Mouse (Mus musculus): Measurements from ENCODE around the gene Eif2b4.
"Not testable (repeated sequence)": the region's sequence is repeated elsewhere in the genome, so short reads cannot be mapped to it uniquely, and the experiment has no call there.

GRCm38 (mm10) chr5:31216554-31216953 is 23.3 kb upstream of the Eif2b4 start:
- not testable (repeated sequence) for TF ChIP-seq TCF3 (IDR thresholded peaks at IDR 0.05; ENCODE audit: insufficient read length, low read depth); MAX (IDR thresholded peaks at IDR 0.05; ENCODE audit: low read depth); USF1 (IDR thresholded peaks at IDR 0.05; ENCODE audit: low read depth); POLR2A (IDR thresholded peaks at IDR 0.05; ENCODE audit: insufficient read length, low read depth); TCF12 (IDR thresholded peaks at IDR 0.05; ENCODE audit: insufficient read depth, poor library complexity, severe bottlenecking); CEBPB (IDR thresholded peaks at IDR 0.05; ENCODE audit: insufficient read depth, poor library complexity, severe bottlenecking); MYOG (IDR thresholded peaks at IDR 0.05; ENCODE audit: control insufficient read depth in 1 of 3, insufficient read depth in 1 of 3, insufficient read length in 2 of 3, low read depth in 2 of 3); POLR2AphosphoS2 (IDR thresholded peaks at IDR 0.05; ENCODE audit: insufficient read length, low read depth); E2F4 (IDR thresholded peaks at IDR 0.05; ENCODE audit: insufficient read depth); SRF (IDR thresholded peaks at IDR 0.05; ENCODE audit: control insufficient read depth, insufficient read length, low read depth)

Data from myocyte (in vitro differentiated cells).